Mouse (Mus musculus) hindbrain, embryonic 16.5 days (tissue): ENCODE measurements around the gene Tfap4. TPM values are rescaled to one million over a fixed set of nuclear protein-coding genes. Genes with fewer than 3 reads are reported as not detected.
"Not testable (repeated sequence)": the region's sequence is repeated elsewhere in the genome, so short reads cannot be mapped to it uniquely, and the experiment has no call there.

ENCODE experiments used
- ATAC-seq: fragments of 200-750 bp; cut with Nextera tagmentation; 2 replicates; pipeline ENCODE4 v1.8.0; 2017; ENCODE audit warnings: moderate TSS enrichment, moderate library complexity
- H3K27ac ChIP-seq: fragments of 300-500 bp; sonication (generic); 2 replicates; pipeline ENCODE4 v1.5.1; 2014; ENCODE audit warnings: low read depth, mild to moderate bottlenecking, control low read depth, low read length, moderate library complexity
- H3K27me3 ChIP-seq: fragments of 300-500 bp; sonication (generic); replicated peaks from 2 replicates; pipeline ENCODE4 v1.6.1; 2014; ENCODE audit warnings: low read length; ENCODE audit not compliant: control insufficient read depth, insufficient read depth
- H3K36me3 ChIP-seq: fragments of 300-500 bp; sonication (generic); 2 replicates; pipeline ENCODE4 v1.6.1; 2014; ENCODE audit warnings: mild to moderate bottlenecking, low read length, moderate library complexity, mixed read lengths; ENCODE audit not compliant: control insufficient read depth, insufficient read depth
- H3K4me1 ChIP-seq: fragments of 300-500 bp; sonication (generic); 2 replicates; pipeline ENCODE4 v1.6.1; 2014; ENCODE audit warnings: low read depth, low read length; ENCODE audit not compliant: control insufficient read depth, insufficient read depth
- H3K4me2 ChIP-seq: fragments of 300-500 bp; sonication (generic); 2 replicates; pipeline ENCODE4 v1.6.1; 2014; ENCODE audit warnings: mild to moderate bottlenecking, low read length, control low read depth, moderate library complexity
- H3K4me3 ChIP-seq: fragments of 300-500 bp; sonication (generic); 2 replicates; pipeline ENCODE4 v1.5.1; 2014; ENCODE audit warnings: mild to moderate bottlenecking, low read length, control low read depth, moderate library complexity
- H3K9ac ChIP-seq: fragments of 300-500 bp; sonication (generic); 2 replicates; pipeline ENCODE4 v1.6.1; 2014; ENCODE audit warnings: low read depth, mild to moderate bottlenecking, control low read depth, low read length, moderate library complexity
- H3K9me3 ChIP-seq: fragments of 300-500 bp; sonication (generic); 2 replicates; pipeline ENCODE4 v1.6.1; 2014; ENCODE audit warnings: mild to moderate bottlenecking, low read length, moderate library complexity; ENCODE audit not compliant: control insufficient read depth
- WGBS: fragments of 180-500 bp; shearing (Covaris S2); extraction: QIAGEN DNeasy Blood & Tissue Kit; methylation state at CpG from one replicate; pipeline ENCODE4 v1.1.7; 2014; 5-methylcytosine and 5-hydroxymethylcytosine counted together
- polyA plus RNA-seq: library from polyadenylated mRNA; unstranded; fragments of >200 nt; fragmentation: Nextera tagmentation; extraction: Ambion mirVana; gene quantifications from 2 replicates; pipeline ENCODE4 v1.2.1, GENCODE M21; 2015

The Tfap4 gene
- polyA plus RNA-seq, 1 experiment from 2014 or later: 8.5 TPM

- WGBS: 50% methylated on average over 12 of the region's 12 CpGs
- H3K4me2 ChIP-seq: no peak overlapping the region
- peaks cover 5% of the 10 kb centered on the region for H3K4me1 ChIP-seq
- H3K27me3 ChIP-seq: no peaks in the 10 kb centered on the region
- H3K9me3 ChIP-seq: no peaks in the 10 kb centered on the region
- no peak overlapping the region for H3K27ac ChIP-seq
- H3K36me3 ChIP-seq: peaks cover 2% of the 10 kb centered on the region; the same call in 1 of the 2 replicates
- no peak for ATAC-seq
- H3K4me3 ChIP-seq: no peak overlapping the region
- no peak overlapping the region for H3K9ac ChIP-seq
Observed at GRCm38 (mm10) chr16:4540064-4540775, 19.4 kb downstream of the Tfap4 start.

GRCm38 (mm10) chr16:4539521-4539920, 20.1 kb downstream of the Tfap4 start:
- Histone ChIP-seq H3K27ac (no peak overlapping the region), H3K36me3 (no peaks in the 10 kb centered on the region), H3K9ac (no peak overlapping the region), H3K4me2 (no peak overlapping the region), H3K4me3 (no peak overlapping the region), H3K4me1 (peaks cover 5% of the 10 kb centered on the region), H3K9me3 (no peaks in the 10 kb centered on the region), H3K27me3 (no peaks in the 10 kb centered on the region)
- no peak for ATAC-seq
- WGBS: 72% methylated on average over 4 of the region's 4 CpGs

- Histone ChIP-seq H3K27ac (no peak overlapping the region), H3K36me3 (no peaks in the 10 kb centered on the region), H3K27me3 (no peaks in the 10 kb centered on the region), H3K9ac (no peak overlapping the region), H3K4me1 (peaks cover 5% of the 10 kb centered on the region), H3K9me3 (no peaks in the 10 kb centered on the region), H3K4me2 (no peak overlapping the region), H3K4me3 (no peak overlapping the region)
- WGBS: 60% methylated on average over 3 of the region's 3 CpGs
- no peak for ATAC-seq
Observed at GRCm38 (mm10) chr16:4537616-4538358, 21.9 kb downstream of the Tfap4 start.

GRCm38 (mm10) chr16:4527373-4527772, 32.3 kb downstream of the Tfap4 start:
- not testable (repeated sequence) for H3K36me3 ChIP-seq, H3K4me1 ChIP-seq, H3K9ac ChIP-seq, H3K27ac ChIP-seq, H3K4me2 ChIP-seq, H3K27me3 ChIP-seq, H3K9me3 ChIP-seq, ATAC-seq, H3K4me3 ChIP-seq
- WGBS: 94% methylated on average over 12 of the region's 12 CpGs

- no peak overlapping the region for H3K9ac ChIP-seq
- H3K4me1 ChIP-seq: peaks cover 6% of the 10 kb centered on the region; the same call in 1 of the 2 replicates
- H3K27ac ChIP-seq: no peak overlapping the region
- H3K27me3 ChIP-seq: no peaks in the 10 kb centered on the region
- ATAC-seq: no peak
- no peak overlapping the region for H3K4me3 ChIP-seq
- 59% methylated on average over 7 of the region's 7 CpGs for WGBS
- no peak overlapping the region for H3K4me2 ChIP-seq
- no peaks in the 10 kb centered on the region for H3K36me3 ChIP-seq
- no peaks in the 10 kb centered on the region for H3K9me3 ChIP-seq
Observed at GRCm38 (mm10) chr16:4523313-4524004, 36.2 kb downstream of the Tfap4 start.

- 44% methylated on average over 8 of the region's 8 CpGs for WGBS
- Histone ChIP-seq H3K27ac (no peak overlapping the region), H3K27me3 (no peaks in the 10 kb centered on the region), H3K4me1 (peaks cover 6% of the 10 kb centered on the region; the same call in 1 of the 2 replicates), H3K4me2 (no peak overlapping the region), H3K36me3 (no peaks in the 10 kb centered on the region), H3K4me3 (no peak overlapping the region), H3K9ac (no peak overlapping the region), H3K9me3 (no peaks in the 10 kb centered on the region)
- ATAC-seq: peak; percentile 30; the same call in 1 of the 2 replicates
Observed at GRCm38 (mm10) chr16:4522879-4523278, 36.8 kb downstream of the Tfap4 start.

- no peak overlapping the region for H3K4me2 ChIP-seq
- no peak overlapping the region for H3K4me3 ChIP-seq
- H3K27ac ChIP-seq: no peak overlapping the region
- H3K36me3 ChIP-seq: no peaks in the 10 kb centered on the region
- peak; percentile 24; the same call in 1 of the 2 replicates for ATAC-seq
- no peaks in the 10 kb centered on the region for H3K27me3 ChIP-seq
- H3K9ac ChIP-seq: no peak overlapping the region
- no peaks in the 10 kb centered on the region for H3K9me3 ChIP-seq
- peaks cover 6% of the 10 kb centered on the region; the same call in 1 of the 2 replicates for H3K4me1 ChIP-seq
- 75% methylated on average over 5 of the region's 5 CpGs for WGBS
Observed at GRCm38 (mm10) chr16:4521735-4522530, 37.7 kb downstream of the Tfap4 start.

GRCm38 (mm10) chr16:4521074-4521667, 38.5 kb downstream of the Tfap4 start:
- no peaks in the 10 kb centered on the region for H3K27me3 ChIP-seq
- no peak overlapping the region for H3K27ac ChIP-seq
- H3K9ac ChIP-seq: no peak overlapping the region
- H3K4me3 ChIP-seq: no peak overlapping the region
- H3K36me3 ChIP-seq: no peaks in the 10 kb centered on the region
- 73% methylated on average over 4 of the region's 4 CpGs for WGBS
- H3K9me3 ChIP-seq: no peaks in the 10 kb centered on the region
- H3K4me2 ChIP-seq: no peak overlapping the region
- no peak for ATAC-seq
- H3K4me1 ChIP-seq: peaks cover 6% of the 10 kb centered on the region; the same call in 1 of the 2 replicates
